Mouse (Mus musculus) kidney, adult 2 months (tissue): ENCODE results near the gene Ascc1. TPM values are rescaled to one million over a fixed set of nuclear protein-coding genes. Genes with fewer than 3 reads are reported as not detected.

Experiments
- DNase-seq: peaks from one replicate; pipeline ENCODE4 v3.0.0; 2021
- H3K27ac ChIP-seq: fragments of 200-500 bp; 2 replicates; pipeline ENCODE4 v1.5.1; 2012; ENCODE audit warnings: low read depth, low read length, control low read depth, inconsistent platforms; ENCODE audit not compliant: insufficient read depth
- H3K27me3 ChIP-seq: fragments of 200-500 bp; replicated peaks from 2 replicates; pipeline ENCODE4 v1.6.1; 2012; ENCODE audit warnings: mild to moderate bottlenecking, moderate library complexity, low read length, inconsistent platforms; ENCODE audit not compliant: control insufficient read depth, insufficient read depth
- H3K36me3 ChIP-seq: fragments of 200-500 bp; 2 replicates; pipeline ENCODE4 v1.6.1; 2012; ENCODE audit warnings: mild to moderate bottlenecking, moderate library complexity, low read length, inconsistent platforms; ENCODE audit not compliant: control insufficient read depth, insufficient read depth
- H3K4me1 ChIP-seq: fragments of 200-500 bp; 2 replicates; pipeline ENCODE4 v1.6.1; 2011; ENCODE audit warnings: low read length; ENCODE audit not compliant: control insufficient read depth, insufficient read depth
- H3K4me3 ChIP-seq: fragments of 200-500 bp; 2 replicates; pipeline ENCODE4 v1.5.1; 2011; ENCODE audit warnings: mild to moderate bottlenecking, low read depth, low read length, control low read depth; ENCODE audit not compliant: insufficient read depth
- CTCF ChIP-seq: fragments of 200-500 bp; conservative IDR thresholded peaks from 2 replicates; pipeline ENCODE4 v1.5.1; 2011; ENCODE audit warnings: low read depth, mild to moderate bottlenecking, control low read depth, low read length, moderate library complexity, mixed read lengths; ENCODE audit not compliant: insufficient read depth, insufficient read length
- POLR2A ChIP-seq: fragments of 200-500 bp; IDR thresholded peaks from one replicate; pipeline ENCODE4 v1.6.1; 2011; ENCODE audit warnings: low read depth, low read length, control low read depth
- WGBS: fragments of 180-500 bp; shearing (Covaris S2); methylation state at CpG from one replicate; pipeline ENCODE4 v1.1.7; 2018; 5-methylcytosine and 5-hydroxymethylcytosine counted together
- polyA plus RNA-seq: library from polyadenylated mRNA; depleted of rRNA; stranded (reverse); fragments of >200 nt; gene quantifications from 2 replicates; pipeline ENCODE4 v1.2.3, GENCODE M21; 2012; rRNA removed

Ascc1 gene
- 106 and 132 TPM in 2 replicates for polyA plus RNA-seq

- peak; percentile 97 for DNase-seq
- Histone ChIP-seq H3K4me3 (peak within 1 kb of the TSS; percentile 91), H3K27me3 (no peaks in the 10 kb centered on the region), H3K4me1 (peaks cover 10% of the 10 kb centered on the region), H3K27ac (peak within 1 kb of the TSS; percentile 100), H3K36me3 (no peaks in the 10 kb centered on the region)
- TF ChIP-seq CTCF (no peak), POLR2A (peak; percentile 27)
- WGBS, result under 1% methylated on average over 51 of the region's 51 CpGs
Measured at GRCm38 (mm10) chr10:60002673-60003212, at the start of gene Ascc1, which contains the start of gene Anapc16. Ascc1 (plus strand) TSS chr10:60002805. Anapc16 (minus strand) TSS chr10:60003135.

- no peak for TF ChIP-seq POLR2A
- TF ChIP-seq CTCF, result no peak
- 39% methylated on average over 7 of the region's 7 CpGs for WGBS
- Histone ChIP-seq H3K36me3 (no peaks in the 10 kb centered on the region), H3K4me3 (no peak overlapping the region), H3K4me1 (peaks cover 13% of the 10 kb centered on the region; the same call in 1 of the 2 replicates), H3K27ac (no peak overlapping the region), H3K27me3 (no peaks in the 10 kb centered on the region; the same call in 1 of the 2 replicates)
- no peak for DNase-seq
Measured at GRCm38 (mm10) chr10:59953564-59954039, 49.0 kb upstream of the Ascc1 start.

GRCm38 (mm10) chr10:59956681-59957080 lies 45.9 kb upstream of the Ascc1 start:
- H3K27ac ChIP-seq, result no peak overlapping the region

GRCm38 (mm10) chr10:59957171-59958149 lies 45.1 kb upstream of the Ascc1 start:
- Histone ChIP-seq H3K36me3 (no peaks in the 10 kb centered on the region), H3K27me3 (no peaks in the 10 kb centered on the region; the same call in 1 of the 2 replicates), H3K27ac (no peak overlapping the region), H3K4me3 (no peak overlapping the region), H3K4me1 (peaks cover 4% of the 10 kb centered on the region; the same call in 1 of the 2 replicates)
- no peak for TF ChIP-seq CTCF
- TF ChIP-seq POLR2A, result no peak
- 43% methylated on average over 25 of the region's 25 CpGs for WGBS
- DNase-seq, result peak; percentile 32

More at GRCm38 (mm10) chr10:59956681-59957080, 45.9 kb upstream of the Ascc1 start:
- DNase-seq, result no peak
- TF ChIP-seq POLR2A (no peak), CTCF (no peak)
- H3K36me3 ChIP-seq, result no peaks in the 10 kb centered on the region
- WGBS, result 79% methylated on average over 5 of the region's 5 CpGs
- peaks cover 8% of the 10 kb centered on the region; the same call in 1 of the 2 replicates for H3K4me1 ChIP-seq
- no peak overlapping the region for H3K4me3 ChIP-seq
- H3K27me3 ChIP-seq, result no peaks in the 10 kb centered on the region; the same call in 1 of the 2 replicates

GRCm38 (mm10) chr10:59958458-59958857 lies 44.1 kb upstream of the Ascc1 start:
- Histone ChIP-seq H3K27me3 (no peaks in the 10 kb centered on the region; the same call in 1 of the 2 replicates), H3K4me1 (no peaks in the 10 kb centered on the region), H3K4me3 (no peak overlapping the region), H3K36me3 (no peaks in the 10 kb centered on the region), H3K27ac (no peak overlapping the region)
- no peak for DNase-seq
- TF ChIP-seq POLR2A (no peak), CTCF (no peak)
- WGBS, result 79% methylated on average over 5 of the region's 5 CpGs

GRCm38 (mm10) chr10:59959517-59959916 lies 43.1 kb upstream of the Ascc1 start:
- Histone ChIP-seq H3K36me3 (no peaks in the 10 kb centered on the region), H3K27me3 (no peaks in the 10 kb centered on the region; the same call in 1 of the 2 replicates), H3K4me1 (no peaks in the 10 kb centered on the region), H3K4me3 (no peak overlapping the region), H3K27ac (no peak overlapping the region)
- no peak for TF ChIP-seq CTCF
- TF ChIP-seq POLR2A, result no peak
- 87% methylated on average over 11 of the region's 12 CpGs for WGBS
- DNase-seq, result no peak

- no peak overlapping the region for H3K27ac ChIP-seq
- 90% methylated on average over 2 of the region's 2 CpGs for WGBS
- TF ChIP-seq CTCF, result no peak
- no peak for TF ChIP-seq POLR2A
Measured at GRCm38 (mm10) chr10:59963609-59964008, 39.0 kb upstream of the Ascc1 start.

More at GRCm38 (mm10) chr10:59963609-59964008, 39.0 kb upstream of the Ascc1 start:
- H3K4me1 ChIP-seq, result no peaks in the 10 kb centered on the region
- no peak for DNase-seq
- H3K4me3 ChIP-seq, result no peak overlapping the region
- no peaks in the 10 kb centered on the region for H3K36me3 ChIP-seq
- H3K27me3 ChIP-seq, result no peaks in the 10 kb centered on the region
